Mouse (Mus musculus): ENCODE results near the gene Pex5. TPM values are rescaled to one million over a fixed set of nuclear protein-coding genes. Genes with fewer than 3 reads are reported as not detected.
A peak's percentile ranks its signal among the peaks of the same experiment; 100 is the strongest.

The Pex5 gene
- polyA plus RNA-seq (2016; fragmentation: Nextera tagmentation; extraction: Ambion mirVana), result 43.3 and 44.9 TPM in 2 replicates

DNA sequence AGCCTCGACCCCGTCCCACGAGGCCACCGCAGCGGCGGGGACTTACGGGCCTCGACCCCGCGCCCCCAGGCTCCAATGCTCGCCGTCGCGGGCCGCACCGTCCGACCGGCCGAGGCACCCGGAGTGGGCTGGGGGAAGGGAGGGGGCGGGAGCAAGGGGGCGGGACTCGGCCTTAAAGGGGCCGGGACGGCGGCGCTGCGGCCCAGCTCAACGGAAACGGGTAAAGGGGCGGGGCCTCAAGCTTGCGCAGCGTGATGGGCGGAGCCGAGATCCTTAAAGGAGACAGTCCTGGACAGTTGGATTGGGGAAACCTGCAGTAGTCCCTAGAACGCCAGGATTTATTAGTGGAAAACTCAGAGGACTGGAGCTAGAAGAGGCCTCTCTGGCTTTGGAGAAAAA lies at the start of gene Pex5:
Gene Pex5 (minus strand): TSS at position 141 of the 399 bp plus-strand sequence.
- no peaks in the 10 kb centered on the region for H3K27me3 ChIP-seq (replicated peaks; ENCODE audit: low read depth, poor library complexity, severe bottlenecking)
- H3K27ac ChIP-seq (replicated peaks), result peak within 1 kb of the TSS; percentile 93
- peaks cover 21% of the 10 kb centered on the region for H3K4me1 ChIP-seq
- H3K9me3 ChIP-seq, result no peaks in the 10 kb centered on the region
- DNase-seq (ENCODE audit: low spot score), result peak; percentile 95
- H3K36me3 ChIP-seq (replicated peaks), result peaks cover 32% of the 10 kb centered on the region
- WGBS, result under 1% methylated on average over 36 of the region's 36 CpGs
- H3K4me3 ChIP-seq, result peak within 1 kb of the TSS; percentile 94

GRCm38 (mm10) chr6:124463881-124464291 lies 49.0 kb upstream of the Pex5 start:
- Histone ChIP-seq H3K4me3 (peak overlapping the region; percentile 65), H3K27me3 (replicated peaks; ENCODE audit: low read depth, poor library complexity, severe bottlenecking) (peaks cover 30% of the 10 kb centered on the region), H3K9me3 (no peaks in the 10 kb centered on the region), H3K36me3 (replicated peaks) (no peaks in the 10 kb centered on the region), H3K4me1 (peaks cover 22% of the 10 kb centered on the region), H3K27ac (replicated peaks) (no peak overlapping the region)
- WGBS, result 22% methylated on average over 8 of the region's 8 CpGs
- no peak for DNase-seq (ENCODE audit: low spot score)

GRCm38 (mm10) chr6:124459388-124459787 lies 44.5 kb upstream of the Pex5 start:
- Histone ChIP-seq H3K36me3 (replicated peaks) (no peaks in the 10 kb centered on the region), H3K4me1 (peaks cover 9% of the 10 kb centered on the region), H3K9me3 (no peaks in the 10 kb centered on the region), H3K27ac (replicated peaks) (no peak overlapping the region), H3K4me3 (no peak overlapping the region), H3K27me3 (replicated peaks; ENCODE audit: low read depth, poor library complexity, severe bottlenecking) (peaks cover 22% of the 10 kb centered on the region)
- DNase-seq (ENCODE audit: low spot score), result no peak
- 86% methylated on average over 4 of the region's 4 CpGs for WGBS

GRCm38 (mm10) chr6:124458505-124458904 lies 43.6 kb upstream of the Pex5 start:
- 85% methylated on average over 11 of the region's 11 CpGs for WGBS
- H3K36me3 ChIP-seq (replicated peaks), result no peaks in the 10 kb centered on the region
- H3K27me3 ChIP-seq (replicated peaks; ENCODE audit: low read depth, poor library complexity, severe bottlenecking), result peaks cover 13% of the 10 kb centered on the region
- H3K9me3 ChIP-seq, result no peaks in the 10 kb centered on the region
- no peak overlapping the region for H3K27ac ChIP-seq (replicated peaks)
- no peak overlapping the region for H3K4me3 ChIP-seq
- H3K4me1 ChIP-seq, result 0 out of 2 replicates have a peak, but pooled peaks cover under 1% of the 10 kb centered on the region
- no peak for DNase-seq (ENCODE audit: low spot score)

- peaks cover 7% of the 10 kb centered on the region for H3K27me3 ChIP-seq (replicated peaks; ENCODE audit: low read depth, poor library complexity, severe bottlenecking)
- 87% methylated on average over 5 of the region's 5 CpGs for WGBS
- no peak for DNase-seq (ENCODE audit: low spot score)
- 0 out of 2 replicates have a peak, but pooled peaks cover under 1% of the 10 kb centered on the region for H3K4me1 ChIP-seq
- H3K36me3 ChIP-seq (replicated peaks), result no peaks in the 10 kb centered on the region
- H3K27ac ChIP-seq (replicated peaks), result no peak overlapping the region
- no peaks in the 10 kb centered on the region for H3K9me3 ChIP-seq
- H3K4me3 ChIP-seq, result no peak overlapping the region
These were observed 43.0 kb upstream of the Pex5 start for GRCm38 (mm10) chr6:124457827-124458226.

DNA sequence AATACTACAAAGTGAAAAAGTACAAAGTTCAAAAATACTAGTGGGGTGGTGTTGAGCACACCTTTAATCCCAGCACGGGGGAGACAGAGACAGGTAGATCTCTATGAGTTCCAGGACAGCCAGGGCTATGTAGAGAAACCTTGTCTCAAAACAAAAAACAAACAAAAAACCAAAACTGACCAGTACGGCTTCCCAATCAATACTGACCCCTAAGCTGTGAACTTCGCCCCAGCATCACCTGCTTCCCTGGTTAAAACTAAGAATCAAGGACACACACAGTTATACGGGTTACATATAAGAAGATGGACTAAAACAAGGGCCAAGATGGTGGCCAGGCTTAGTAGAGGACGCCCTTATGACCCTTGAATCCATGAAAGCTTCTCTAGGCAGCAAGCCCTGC lies 41.4 kb upstream of the Pex5 start:
- Histone ChIP-seq H3K4me3 (no peak overlapping the region), H3K4me1 (0 out of 2 replicates have a peak, but pooled peaks cover 3% of the 10 kb centered on the region), H3K27ac (replicated peaks) (no peak overlapping the region), H3K36me3 (replicated peaks) (no peaks in the 10 kb centered on the region), H3K9me3 (no peaks in the 10 kb centered on the region), H3K27me3 (replicated peaks; ENCODE audit: low read depth, poor library complexity, severe bottlenecking) (no peaks in the 10 kb centered on the region)
- DNase-seq (ENCODE audit: low spot score), result no peak
- WGBS, result 96% methylated on average over 5 of the region's 5 CpGs

- H3K4me3 ChIP-seq, result no peak overlapping the region
- H3K27me3 ChIP-seq (replicated peaks; ENCODE audit: low read depth, poor library complexity, severe bottlenecking), result no peaks in the 10 kb centered on the region
- no peak for DNase-seq (ENCODE audit: low spot score)
- H3K27ac ChIP-seq (replicated peaks), result no peak overlapping the region
- H3K36me3 ChIP-seq (replicated peaks), result no peaks in the 10 kb centered on the region
- H3K4me1 ChIP-seq, result 0 out of 2 replicates have a peak, but pooled peaks cover 3% of the 10 kb centered on the region
- no peaks in the 10 kb centered on the region for H3K9me3 ChIP-seq
- 49% methylated on average over 4 of the region's 4 CpGs for WGBS
These were observed 38.9 kb upstream of the Pex5 start for GRCm38 (mm10) chr6:124453756-124454155.

DNA sequence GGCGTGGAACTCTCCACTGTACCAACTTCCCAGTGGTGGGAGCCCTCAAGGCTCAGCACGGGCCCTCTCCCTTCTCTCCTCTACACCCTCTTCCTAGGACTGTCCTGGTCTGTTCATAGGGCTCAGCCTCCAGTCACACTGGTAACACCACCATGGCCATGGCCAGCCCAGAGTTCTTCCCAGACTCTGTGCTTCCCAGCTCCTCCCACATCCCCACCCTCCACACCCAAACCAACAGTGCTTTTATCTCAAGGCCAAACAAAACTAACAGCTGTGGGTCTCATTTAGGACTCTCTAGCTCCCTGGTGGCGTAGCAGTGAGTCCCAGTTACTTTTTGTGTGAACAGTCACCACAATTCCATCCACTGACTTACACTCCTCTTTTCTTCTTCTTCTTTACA lies 37.1 kb upstream of the Pex5 start:
- Histone ChIP-seq H3K27me3 (replicated peaks; ENCODE audit: low read depth, poor library complexity, severe bottlenecking) (no peaks in the 10 kb centered on the region), H3K4me3 (no peak overlapping the region)
- 74% methylated on average over 3 of the region's 3 CpGs for WGBS

GRCm38 (mm10) chr6:124449668-124450383 lies 35.0 kb upstream of the Pex5 start:
- no peaks in the 10 kb centered on the region for H3K36me3 ChIP-seq (replicated peaks)
- H3K9me3 ChIP-seq, result no peaks in the 10 kb centered on the region
- 0 out of 2 replicates have a peak, but pooled peaks cover 3% of the 10 kb centered on the region for H3K4me1 ChIP-seq
- H3K27me3 ChIP-seq (replicated peaks; ENCODE audit: low read depth, poor library complexity, severe bottlenecking), result no peaks in the 10 kb centered on the region
- no peak overlapping the region for H3K4me3 ChIP-seq
- no peak overlapping the region for H3K27ac ChIP-seq (replicated peaks)
- no peak for DNase-seq (ENCODE audit: low spot score)
- WGBS, result 81% methylated on average over 18 of the region's 18 CpGs

More for the DNA sequence above, 37.1 kb upstream of the Pex5 start:
- Histone ChIP-seq H3K4me1 (0 out of 2 replicates have a peak, but pooled peaks cover 3% of the 10 kb centered on the region), H3K36me3 (replicated peaks) (no peaks in the 10 kb centered on the region), H3K9me3 (no peaks in the 10 kb centered on the region), H3K27ac (replicated peaks) (no peak overlapping the region)
- DNase-seq (ENCODE audit: low spot score), result no peak

GRCm38 (mm10) chr6:124448959-124449667 lies 34.2 kb upstream of the Pex5 start:
- H3K27ac ChIP-seq (replicated peaks), result no peak overlapping the region
- 94% methylated on average over 16 of the region's 16 CpGs for WGBS
- no peaks in the 10 kb centered on the region for H3K36me3 ChIP-seq (replicated peaks)
- no peaks in the 10 kb centered on the region for H3K9me3 ChIP-seq
- DNase-seq (ENCODE audit: low spot score), result no peak
- H3K4me3 ChIP-seq, result no peak overlapping the region
- H3K27me3 ChIP-seq (replicated peaks; ENCODE audit: low read depth, poor library complexity, severe bottlenecking), result no peaks in the 10 kb centered on the region
- 0 out of 2 replicates have a peak, but pooled peaks cover 3% of the 10 kb centered on the region for H3K4me1 ChIP-seq

DNA sequence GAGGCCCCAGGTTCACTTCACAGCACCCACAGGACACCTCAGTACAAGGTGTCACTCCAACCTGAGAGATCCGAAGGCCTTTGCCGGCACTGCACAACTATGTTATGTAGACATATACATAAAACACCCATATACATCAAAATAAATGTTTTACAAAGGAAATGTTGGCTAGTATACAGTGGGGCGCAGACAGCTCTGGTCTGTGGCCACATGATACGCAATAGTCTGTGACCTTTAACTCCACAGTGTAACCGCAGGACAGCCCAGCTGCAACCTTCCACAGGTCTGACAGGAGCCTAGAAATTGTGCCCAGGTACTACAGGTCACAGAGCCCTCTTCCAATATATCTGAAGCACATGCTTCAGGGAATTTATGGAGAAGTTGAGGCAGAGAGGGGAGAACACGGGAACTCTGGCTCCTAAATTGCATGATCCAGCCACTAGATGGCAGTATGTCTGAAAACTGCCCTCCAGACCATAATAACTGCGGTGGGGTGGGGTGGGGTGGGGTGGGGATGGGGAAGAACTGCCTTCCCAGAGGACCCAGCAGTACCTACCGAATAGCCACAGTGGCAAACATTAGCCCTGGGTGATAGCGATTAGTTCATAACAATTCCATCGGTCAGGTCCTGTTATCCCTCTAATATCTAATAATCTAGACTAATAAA lies 33.5 kb upstream of the Pex5 start:
- Histone ChIP-seq H3K4me1 (0 out of 2 replicates have a peak, but pooled peaks cover 3% of the 10 kb centered on the region), H3K36me3 (replicated peaks) (no peaks in the 10 kb centered on the region), H3K27ac (replicated peaks) (no peak overlapping the region), H3K9me3 (no peaks in the 10 kb centered on the region), H3K4me3 (no peak overlapping the region), H3K27me3 (replicated peaks; ENCODE audit: low read depth, poor library complexity, severe bottlenecking) (no peaks in the 10 kb centered on the region)
- 75% methylated on average over 10 of the region's 10 CpGs for WGBS
- DNase-seq (ENCODE audit: low spot score), result no peak

- no peaks in the 10 kb centered on the region for H3K9me3 ChIP-seq
- 82% methylated on average over 2 of the region's 2 CpGs for WGBS
These were observed 32.5 kb upstream of the Pex5 start for GRCm38 (mm10) chr6:124447356-124447755.

More at GRCm38 (mm10) chr6:124447356-124447755, 32.5 kb upstream of the Pex5 start:
- no peaks in the 10 kb centered on the region for H3K4me1 ChIP-seq
- no peak for DNase-seq (ENCODE audit: low spot score)
- no peaks in the 10 kb centered on the region for H3K27me3 ChIP-seq (replicated peaks; ENCODE audit: low read depth, poor library complexity, severe bottlenecking)
- no peaks in the 10 kb centered on the region for H3K36me3 ChIP-seq (replicated peaks)
- H3K27ac ChIP-seq (replicated peaks), result no peak overlapping the region
- H3K4me3 ChIP-seq, result no peak overlapping the region

All from embryonic facial prominence, embryonic 10.5 days (tissue).